Mouse (Mus musculus) hindbrain, embryonic 10.5 days (tissue): ENCODE results near the gene Methig1. TPM values are rescaled to one million over a fixed set of nuclear protein-coding genes. Genes with fewer than 3 reads are reported as not detected.

Source experiments
- DNase-seq: peaks from one replicate; pipeline ENCODE4 v3.0.0-alpha.2; 2017; ENCODE audit warnings: low spot score
- H3K27ac ChIP-seq: fragments of 300-500 bp; sonication (generic); 2 replicates; pipeline ENCODE4 v1.5.1; 2016; ENCODE audit warnings: mild to moderate bottlenecking, moderate library complexity
- H3K27me3 ChIP-seq: fragments of 300-500 bp; sonication (generic); 2 replicates; pipeline ENCODE4 v1.6.1; 2016; ENCODE audit warnings: mild to moderate bottlenecking; ENCODE audit not compliant: poor library complexity, insufficient read depth, severe bottlenecking
- H3K36me3 ChIP-seq: fragments of 300-500 bp; sonication (generic); 2 replicates; pipeline ENCODE4 v1.6.1; 2016; ENCODE audit warnings: mild to moderate bottlenecking, moderate library complexity
- H3K4me1 ChIP-seq: fragments of 300-500 bp; sonication (generic); replicated peaks from 2 replicates; pipeline ENCODE4 v1.6.1; 2016; ENCODE audit warnings: mild to moderate bottlenecking
- H3K4me3 ChIP-seq: fragments of 300-500 bp; sonication (generic); 2 replicates; pipeline ENCODE4 v1.5.1; 2016; ENCODE audit warnings: mild to moderate bottlenecking, moderate library complexity
- H3K9me3 ChIP-seq: fragments of 300-500 bp; sonication (generic); 2 replicates; pipeline ENCODE4 v1.6.1; 2016; ENCODE audit warnings: mild to moderate bottlenecking, moderate library complexity
- WGBS: fragments of 180-500 bp; shearing (Covaris S2); methylation state at CpG from one replicate; pipeline ENCODE4 v1.1.7; 2016; 5-methylcytosine and 5-hydroxymethylcytosine counted together
- polyA plus RNA-seq: library from polyadenylated mRNA; unstranded; fragments of >200 nt; fragmentation: Nextera tagmentation; extraction: Ambion mirVana; gene quantifications from 2 replicates; pipeline ENCODE4 v1.2.1, GENCODE M21; 2016

Methig1 gene
- polyA plus RNA-seq, 1 experiment from 2014 or later: 0.21 TPM

GRCm38 (mm10) chr15:100388224-100388835, 35.4 kb downstream of the Methig1 start:
- no peak for DNase-seq
- WGBS: 89% methylated on average over 16 of the region's 16 CpGs
- Histone ChIP-seq H3K9me3 (no peaks in the 10 kb centered on the region), H3K36me3 (peaks cover 11% of the 10 kb centered on the region), H3K4me1 (peaks cover 9% of the 10 kb centered on the region; the same call in 1 of the 2 replicates), H3K27ac (no peak overlapping the region; the same call in 1 of the 2 replicates), H3K4me3 (no peak overlapping the region), H3K27me3 (no peaks in the 10 kb centered on the region)

DNA sequence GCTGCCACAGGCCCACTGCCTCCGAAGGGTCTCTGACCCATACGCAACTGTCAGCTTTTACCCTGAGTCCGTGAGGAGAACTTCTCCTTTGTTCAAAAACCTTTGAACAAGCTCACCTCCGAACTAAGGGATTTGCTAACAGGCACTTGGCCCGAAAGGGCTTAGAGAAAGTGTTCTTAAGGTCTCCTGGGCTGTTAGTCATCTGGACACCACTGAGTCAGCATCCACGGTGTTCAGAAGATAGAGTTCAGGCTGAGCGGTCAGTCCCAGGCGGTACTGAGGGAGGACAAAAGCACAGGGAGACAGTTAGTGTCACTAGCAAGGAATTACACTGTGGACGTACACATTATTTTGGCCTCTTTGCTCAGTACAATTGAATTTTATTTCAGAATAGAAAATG, 35.9 kb downstream of the Methig1 start:
- 70% methylated on average over 9 of the region's 9 CpGs for WGBS
- Histone ChIP-seq H3K27me3 (no peaks in the 10 kb centered on the region), H3K27ac (no peak overlapping the region)

DNA sequence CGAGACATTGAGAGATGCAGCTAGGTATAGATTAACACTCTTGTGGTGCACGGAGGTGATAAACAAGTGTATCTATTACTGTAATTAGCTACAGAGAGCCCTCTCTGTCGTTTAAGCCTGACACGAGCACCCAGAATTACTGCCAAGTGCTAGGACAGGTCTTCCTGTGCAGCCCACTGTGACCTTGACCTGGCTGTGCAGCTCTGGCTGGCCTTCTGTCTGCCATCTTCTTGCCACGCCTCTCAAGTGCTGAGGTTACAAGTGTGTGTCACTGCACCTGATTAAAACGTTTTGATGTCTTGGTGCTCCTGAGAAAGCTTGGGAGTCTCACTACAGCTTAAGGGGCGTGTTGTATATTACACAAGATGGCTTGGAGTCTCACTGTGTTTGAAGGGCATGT, 38.1 kb downstream of the Methig1 start:
- Histone ChIP-seq H3K27ac (no peak overlapping the region), H3K27me3 (no peaks in the 10 kb centered on the region), H3K36me3 (peaks cover 38% of the 10 kb centered on the region), H3K4me3 (no peak overlapping the region), H3K4me1 (peaks cover 12% of the 10 kb centered on the region; the same call in 1 of the 2 replicates), H3K9me3 (no peaks in the 10 kb centered on the region)
- 84% methylated on average over 7 of the region's 7 CpGs for WGBS
- no peak for DNase-seq

More for the DNA sequence above, 35.9 kb downstream of the Methig1 start:
- Histone ChIP-seq H3K4me3 (no peak overlapping the region), H3K4me1 (peaks cover 12% of the 10 kb centered on the region; the same call in 1 of the 2 replicates), H3K9me3 (no peaks in the 10 kb centered on the region), H3K36me3 (peaks cover 16% of the 10 kb centered on the region)
- no peak for DNase-seq

DNA sequence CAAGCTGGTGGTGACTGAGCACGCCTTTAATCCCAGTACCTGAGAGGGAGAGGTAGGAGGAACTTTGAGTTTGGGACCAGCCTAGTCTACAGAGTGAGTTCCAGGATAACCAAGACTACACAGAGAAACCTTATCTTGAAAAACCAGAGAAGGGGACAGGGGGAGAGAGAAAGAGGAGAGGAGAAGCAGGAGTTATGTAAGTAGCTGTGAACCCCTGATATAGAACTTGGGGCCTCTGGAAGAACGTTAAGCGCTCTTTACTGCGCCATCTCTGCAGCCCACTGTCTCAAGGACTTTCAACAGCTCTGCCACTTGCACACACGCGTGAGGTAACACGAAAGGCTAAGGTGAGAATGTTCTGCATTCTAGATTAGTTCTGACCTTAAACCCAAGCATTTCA, 38.6 kb downstream of the Methig1 start:
- no peaks in the 10 kb centered on the region for H3K27me3 ChIP-seq
- H3K4me1 ChIP-seq: peaks cover 12% of the 10 kb centered on the region; the same call in 1 of the 2 replicates
- no peak overlapping the region for H3K27ac ChIP-seq
- no peaks in the 10 kb centered on the region for H3K9me3 ChIP-seq
- peaks cover 43% of the 10 kb centered on the region for H3K36me3 ChIP-seq
- no peak for DNase-seq
- WGBS: 95% methylated on average over 7 of the region's 7 CpGs
- no peak overlapping the region for H3K4me3 ChIP-seq

DNA sequence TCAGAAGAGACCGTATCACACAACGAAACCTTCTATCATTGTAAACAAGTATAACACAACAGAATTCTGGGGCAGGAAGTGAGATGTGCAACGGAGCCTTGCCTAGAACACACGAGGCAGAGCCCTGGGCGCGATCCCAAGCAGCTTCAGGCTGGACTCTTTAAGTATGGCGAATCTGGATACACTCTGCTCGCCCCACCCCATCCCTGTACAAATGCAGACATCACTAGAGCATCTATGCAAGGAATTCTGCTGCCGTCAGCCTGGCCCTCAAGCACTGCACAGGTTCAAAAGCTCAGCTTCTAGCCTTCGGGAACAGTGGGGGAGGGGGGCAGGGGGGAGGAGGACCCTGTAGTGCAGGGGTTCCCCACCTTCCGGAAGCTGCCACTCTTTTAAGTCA, 40.1 kb downstream of the Methig1 start:
- WGBS: 89% methylated on average over 11 of the region's 11 CpGs
- H3K9me3 ChIP-seq: no peaks in the 10 kb centered on the region
- no peak overlapping the region for H3K27ac ChIP-seq
- no peaks in the 10 kb centered on the region for H3K27me3 ChIP-seq
- DNase-seq: no peak
- H3K36me3 ChIP-seq: peaks cover 57% of the 10 kb centered on the region
- H3K4me1 ChIP-seq: peaks cover 12% of the 10 kb centered on the region; the same call in 1 of the 2 replicates
- H3K4me3 ChIP-seq: no peak overlapping the region

GRCm38 (mm10) chr15:100395561-100395960, 42.6 kb downstream of the Methig1 start:
- no peak for DNase-seq
- WGBS: 95% methylated on average over 3 of the region's 3 CpGs
- Histone ChIP-seq H3K27me3 (no peaks in the 10 kb centered on the region), H3K9me3 (no peaks in the 10 kb centered on the region), H3K36me3 (peaks cover 83% of the 10 kb centered on the region), H3K27ac (no peak overlapping the region), H3K4me1 (0 out of 2 replicates have a peak, but pooled peaks cover 5% of the 10 kb centered on the region), H3K4me3 (no peak overlapping the region)

DNA sequence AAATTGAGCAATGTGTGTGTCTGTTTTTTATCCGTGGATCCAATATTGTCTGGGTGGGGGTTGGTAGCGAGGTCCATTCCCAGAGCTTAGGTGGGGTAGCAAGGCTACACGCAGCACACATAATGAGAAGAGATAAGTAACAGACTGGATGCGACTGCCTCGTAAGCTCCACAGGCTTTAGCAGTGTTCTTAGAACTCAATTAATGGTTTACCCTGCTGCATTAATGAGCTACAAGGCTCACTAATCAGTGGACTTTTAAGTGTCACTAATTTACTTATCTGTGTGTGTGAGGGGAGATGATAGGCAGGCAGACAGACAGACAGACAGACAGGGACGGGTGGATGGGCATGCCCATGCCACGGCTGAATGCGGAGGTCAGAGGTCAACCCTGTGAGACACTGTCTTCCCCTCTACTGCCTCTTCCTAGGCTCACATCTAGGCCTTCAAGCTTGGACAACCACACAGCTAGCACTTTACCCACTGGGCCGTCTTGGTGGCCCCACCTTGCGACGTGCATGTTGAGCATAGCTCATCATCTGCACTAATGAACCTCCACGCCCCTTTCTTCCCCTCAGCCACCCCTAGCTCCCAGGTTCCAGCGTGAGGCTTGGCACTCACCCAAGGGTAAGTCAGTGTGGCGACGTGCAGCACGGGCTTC, 47.8 kb downstream of the Methig1 start:
- H3K36me3 ChIP-seq: peaks cover 100% of the 10 kb centered on the region
- no peak overlapping the region for H3K4me3 ChIP-seq
- 89% methylated on average over 16 of the region's 16 CpGs for WGBS
- no peak for DNase-seq
- H3K4me1 ChIP-seq: no peaks in the 10 kb centered on the region
- no peaks in the 10 kb centered on the region for H3K27me3 ChIP-seq
- H3K9me3 ChIP-seq: no peaks in the 10 kb centered on the region
- no peak overlapping the region for H3K27ac ChIP-seq

- no peak for DNase-seq
- Histone ChIP-seq H3K4me3 (no peak overlapping the region), H3K4me1 (no peaks in the 10 kb centered on the region), H3K36me3 (peaks cover 99% of the 10 kb centered on the region), H3K27ac (no peak overlapping the region), H3K27me3 (no peaks in the 10 kb centered on the region), H3K9me3 (no peaks in the 10 kb centered on the region)
- WGBS: 88% methylated on average over 4 of the region's 4 CpGs
Observed at GRCm38 (mm10) chr15:100401811-100402210, 48.9 kb downstream of the Methig1 start.

DNA sequence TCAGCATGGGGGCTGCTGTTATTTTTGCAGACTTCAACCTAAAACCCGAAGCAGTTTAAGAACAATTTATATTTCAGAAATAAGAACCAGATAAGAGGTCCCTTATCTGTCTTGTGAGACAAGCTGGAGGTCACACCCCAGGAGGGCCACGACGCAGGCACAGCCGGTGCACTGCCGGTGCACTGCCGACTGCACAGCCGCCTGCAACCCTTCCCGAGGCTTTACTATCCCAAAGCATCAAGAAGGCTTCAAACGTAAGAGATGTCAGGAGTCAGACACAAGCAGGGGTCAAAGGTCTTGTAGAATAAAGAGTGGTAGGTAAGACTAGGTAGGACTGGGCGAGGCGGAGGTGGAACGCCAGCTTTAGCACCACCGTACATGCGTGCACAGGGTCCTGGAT, 49.4 kb downstream of the Methig1 start:
- no peak for DNase-seq
- H3K9me3 ChIP-seq: no peaks in the 10 kb centered on the region
- H3K27ac ChIP-seq: no peak overlapping the region
- WGBS: 89% methylated on average over 14 of the region's 14 CpGs
- peaks cover 99% of the 10 kb centered on the region for H3K36me3 ChIP-seq
- no peak overlapping the region for H3K4me3 ChIP-seq
- H3K4me1 ChIP-seq: no peaks in the 10 kb centered on the region
- H3K27me3 ChIP-seq: no peaks in the 10 kb centered on the region

- no peak for DNase-seq
- WGBS: 86% methylated on average over 4 of the region's 4 CpGs
- Histone ChIP-seq H3K36me3 (peaks cover 99% of the 10 kb centered on the region), H3K4me1 (no peaks in the 10 kb centered on the region), H3K27ac (no peak overlapping the region), H3K9me3 (no peaks in the 10 kb centered on the region), H3K27me3 (no peaks in the 10 kb centered on the region), H3K4me3 (no peak overlapping the region)
Observed at GRCm38 (mm10) chr15:100402798-100403197, 49.8 kb downstream of the Methig1 start.

DNA sequence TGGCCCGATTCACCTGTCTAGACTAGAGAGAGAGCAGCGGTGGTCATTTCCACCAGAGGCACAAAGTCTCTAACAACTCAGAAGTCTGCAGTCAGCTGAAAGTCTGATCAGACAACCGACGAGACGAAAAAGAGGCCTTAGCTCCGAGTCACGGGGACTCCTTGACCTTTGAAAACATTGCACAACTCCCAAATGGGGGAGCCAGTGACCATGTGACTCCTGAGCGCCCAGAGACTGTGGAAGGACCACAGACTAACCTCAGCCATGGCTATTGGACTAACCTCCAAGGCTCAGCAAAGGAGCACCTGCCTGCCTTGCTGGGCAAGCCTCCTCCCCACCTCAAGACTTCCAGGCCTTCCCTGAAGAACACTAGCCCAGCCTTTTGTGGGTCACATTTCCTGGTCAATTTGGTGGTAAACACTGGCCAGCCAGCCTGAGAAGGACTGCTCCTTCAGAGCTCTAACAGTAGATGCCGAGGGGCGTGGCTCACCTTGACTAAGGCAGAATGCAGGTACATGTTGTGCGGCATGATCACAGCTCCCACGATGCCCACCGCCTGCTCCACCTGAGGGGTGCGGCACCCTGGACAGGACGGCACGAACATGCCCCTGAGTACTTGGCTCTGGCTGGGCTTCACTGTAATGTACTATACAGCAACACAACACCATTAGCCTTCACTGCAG, 50.5 kb downstream of the Methig1 start:
- H3K27ac ChIP-seq: no peak overlapping the region
- no peak for DNase-seq
- 91% methylated on average over 16 of the region's 16 CpGs for WGBS
- peaks cover 99% of the 10 kb centered on the region for H3K36me3 ChIP-seq
- H3K9me3 ChIP-seq: no peaks in the 10 kb centered on the region
- no peaks in the 10 kb centered on the region for H3K4me1 ChIP-seq
- H3K27me3 ChIP-seq: no peaks in the 10 kb centered on the region
- H3K4me3 ChIP-seq: no peak overlapping the region

DNA sequence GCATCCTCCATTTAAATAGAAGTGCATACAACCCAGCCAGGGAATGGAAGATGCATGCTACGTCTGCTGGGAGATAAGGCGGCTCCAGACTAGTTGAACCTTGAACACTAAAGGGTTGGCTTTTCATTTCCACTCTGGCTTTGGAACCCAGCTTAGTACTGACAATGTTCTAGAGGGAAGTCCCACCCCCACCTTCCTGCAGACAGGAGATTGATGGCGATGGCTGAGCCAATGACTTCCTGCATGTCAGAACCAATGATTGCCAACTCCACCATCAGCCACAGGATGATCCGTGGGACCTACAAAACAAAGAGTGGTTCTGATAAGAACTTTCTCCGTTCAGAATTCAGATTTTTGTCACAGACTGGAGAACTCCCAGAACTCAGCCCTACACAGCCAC, 53.1 kb downstream of the Methig1 start:
- Histone ChIP-seq H3K27ac (no peak overlapping the region), H3K9me3 (no peaks in the 10 kb centered on the region), H3K27me3 (no peaks in the 10 kb centered on the region), H3K4me3 (no peak overlapping the region), H3K36me3 (peaks cover 99% of the 10 kb centered on the region), H3K4me1 (no peaks in the 10 kb centered on the region)
- no peak for DNase-seq
- WGBS: 87% methylated on average over 5 of the region's 5 CpGs
